Mouse (Mus musculus) forebrain, embryonic 11.5 days (tissue): ENCODE results near the gene Rgs8. TPM values are rescaled to one million over a fixed set of nuclear protein-coding genes. Genes with fewer than 3 reads are reported as not detected.

Source experiments
- ATAC-seq: fragments of 200-750 bp; cut with Nextera tagmentation; replicated peaks from 2 replicates; pipeline ENCODE4 v1.8.0; 2017; ENCODE audit warnings: moderate TSS enrichment; ENCODE audit not compliant: low FRiP score
- DNase-seq: peaks from one replicate; pipeline ENCODE4 v3.0.0-alpha.2; 2017; ENCODE audit warnings: low spot score
- H3K27ac ChIP-seq: fragments of 300-500 bp; sonication (generic); 2 replicates; pipeline ENCODE4 v1.5.1; 2014; ENCODE audit warnings: low read depth, low read length
- H3K27me3 ChIP-seq: fragments of 300-500 bp; sonication (generic); 2 replicates; pipeline ENCODE4 v1.6.1; 2014; ENCODE audit warnings: mild to moderate bottlenecking, low read length, mixed read lengths; ENCODE audit not compliant: control insufficient read depth, insufficient read depth
- H3K36me3 ChIP-seq: fragments of 300-500 bp; sonication (generic); 2 replicates; pipeline ENCODE4 v1.6.1; 2014; ENCODE audit warnings: mild to moderate bottlenecking, low read length, moderate library complexity, mixed read lengths; ENCODE audit not compliant: control insufficient read depth, insufficient read depth
- H3K4me1 ChIP-seq: fragments of 300-500 bp; sonication (generic); replicated peaks from 2 replicates; pipeline ENCODE4 v1.6.1; 2014; ENCODE audit warnings: low read length, mixed read lengths; ENCODE audit not compliant: control insufficient read depth, insufficient read depth
- H3K4me2 ChIP-seq: fragments of 300-500 bp; sonication (generic); 2 replicates; pipeline ENCODE4 v1.6.1; 2014; ENCODE audit warnings: low read depth, mild to moderate bottlenecking, low read length, moderate library complexity, mixed read lengths; ENCODE audit not compliant: severe bottlenecking
- H3K4me3 ChIP-seq: fragments of 300-500 bp; sonication (generic); 2 replicates; pipeline ENCODE4 v1.5.1; 2014; ENCODE audit warnings: low read depth, low read length
- H3K9ac ChIP-seq: fragments of 300-500 bp; sonication (generic); 2 replicates; pipeline ENCODE4 v1.6.1; 2014; ENCODE audit warnings: low read length
- H3K9me3 ChIP-seq: fragments of 300-500 bp; sonication (generic); 2 replicates; pipeline ENCODE4 v1.6.1; 2016; ENCODE audit warnings: low read length, mixed read lengths; ENCODE audit not compliant: control insufficient read depth
- WGBS: fragments of 180-500 bp; shearing (Covaris S2); extraction: QIAGEN DNeasy Blood & Tissue Kit; methylation state at CpG from one replicate; pipeline ENCODE4 v1.1.7; 2014; 5-methylcytosine and 5-hydroxymethylcytosine counted together
- polyA plus RNA-seq: library from polyadenylated mRNA; unstranded; fragments of >200 nt; fragmentation: Nextera tagmentation; extraction: Ambion mirVana; gene quantifications from 2 replicates; pipeline ENCODE4 v1.2.1, GENCODE M21; 2014

Gene Rgs8
- polyA plus RNA-seq: 12.1 and 12.2 TPM in 2 replicates

DNA sequence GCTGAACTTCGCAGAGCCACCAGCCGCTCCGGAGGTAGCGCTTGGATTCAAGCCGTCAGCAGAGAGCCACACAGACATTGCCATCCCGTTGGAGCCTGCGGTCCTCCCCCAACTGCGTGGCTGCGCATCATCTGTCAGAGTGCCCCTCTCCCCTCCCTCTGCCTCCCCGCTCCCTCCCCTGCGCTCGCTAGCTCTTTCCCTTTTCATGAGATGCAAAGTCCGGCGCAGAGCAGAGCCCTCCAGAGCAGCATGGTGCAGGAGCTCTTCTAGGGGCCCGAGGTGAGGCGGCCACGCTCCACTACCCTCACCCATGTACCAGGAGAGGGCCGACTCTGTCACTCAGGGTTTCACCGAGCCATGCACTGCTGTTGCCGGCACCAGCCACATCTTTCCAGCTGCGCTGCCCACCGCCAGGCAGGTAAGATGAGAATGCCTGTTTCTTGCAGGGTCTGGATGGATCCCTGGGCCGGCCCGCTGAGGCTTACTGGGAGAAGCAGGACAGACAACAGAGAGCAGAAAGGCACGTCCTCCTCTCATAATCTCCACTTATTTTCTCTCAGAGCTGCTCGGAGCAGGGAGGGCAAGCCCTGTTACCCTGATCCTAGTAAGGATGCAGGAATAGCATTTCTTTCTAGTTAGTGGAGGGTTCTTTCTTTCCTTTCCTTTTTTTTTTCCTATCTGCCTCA is at the start of gene Rgs8:
Rgs8 (plus strand) TSS at position 88 of the 686 bp plus-strand sequence.
- peak within 1 kb of the TSS; percentile 27 for H3K4me3 ChIP-seq
- under 1% methylated on average over 26 of the region's 26 CpGs for WGBS
- DNase-seq (peak; percentile 83), ATAC-seq (peak; percentile 83)
- H3K4me1 ChIP-seq: peaks cover 14% of the 10 kb centered on the region; the same call in 1 of the 2 replicates
- H3K4me2 ChIP-seq: peak within 1 kb of the TSS; percentile 47
- H3K9me3 ChIP-seq: no peaks in the 10 kb centered on the region
- no peaks in the 10 kb centered on the region; the same call in 1 of the 2 replicates for H3K27me3 ChIP-seq
- peak within 1 kb of the TSS; percentile 42 for H3K9ac ChIP-seq
- no peaks in the 10 kb centered on the region for H3K36me3 ChIP-seq
- H3K27ac ChIP-seq: no peak within 1 kb of the TSS

DNA sequence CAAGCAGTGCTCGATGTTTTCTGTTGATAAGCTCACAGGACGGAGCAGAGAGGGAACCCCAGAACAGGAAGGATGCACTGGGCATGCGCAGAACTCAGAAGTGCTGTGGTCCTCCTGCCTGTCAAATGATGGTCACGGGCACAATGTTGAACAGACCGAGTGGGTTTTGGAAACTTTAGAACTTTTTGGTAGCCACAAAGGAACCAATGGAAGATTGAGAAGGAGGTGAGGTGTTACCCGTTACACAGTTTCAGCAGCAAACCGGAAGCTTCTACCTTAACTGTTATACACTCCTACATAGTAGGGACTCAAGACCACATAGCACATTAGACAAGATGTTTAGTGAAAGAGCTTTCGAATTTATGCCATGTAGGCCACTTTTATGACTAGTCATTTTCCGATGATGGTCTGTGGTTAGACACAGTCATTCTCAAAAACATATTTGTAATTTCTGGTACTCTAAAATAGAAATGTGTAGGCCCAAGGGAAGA is 35.4 kb upstream of the Rgs8 start:
- WGBS: 93% methylated on average over 9 of the region's 9 CpGs
- Histone ChIP-seq H3K27me3 (no peaks in the 10 kb centered on the region), H3K36me3 (no peaks in the 10 kb centered on the region), H3K4me3 (no peak overlapping the region), H3K4me1 (no peaks in the 10 kb centered on the region), H3K27ac (no peak overlapping the region), H3K4me2 (no peak overlapping the region), H3K9ac (no peak overlapping the region), H3K9me3 (no peaks in the 10 kb centered on the region)
- DNase-seq (no peak), ATAC-seq (no peak)

DNA sequence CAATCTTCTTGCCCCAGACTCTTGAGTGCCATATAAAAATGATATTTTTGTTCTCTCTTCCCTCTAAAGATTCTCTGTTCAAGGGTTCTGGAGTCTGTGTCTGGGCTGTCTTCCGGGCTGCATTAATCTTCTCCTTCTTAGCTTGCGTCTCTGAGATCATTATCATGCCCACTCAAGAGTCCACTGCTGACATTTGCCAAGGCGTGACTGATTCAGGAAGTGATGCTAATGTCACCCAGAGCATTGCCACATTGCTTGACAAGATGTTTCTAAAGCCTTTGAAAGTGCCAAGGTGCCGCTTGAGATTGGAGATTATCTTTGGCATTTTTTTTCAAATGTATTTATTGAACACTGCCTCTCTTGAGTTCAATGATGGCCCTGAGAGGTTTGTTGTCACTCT is 29.8 kb upstream of the Rgs8 start:
- DNase-seq (no peak), ATAC-seq (no peak)
- no peak overlapping the region for H3K4me2 ChIP-seq
- H3K4me1 ChIP-seq: no peaks in the 10 kb centered on the region
- WGBS: 88% methylated on average over 4 of the region's 4 CpGs
- no peaks in the 10 kb centered on the region for H3K27me3 ChIP-seq
- no peak overlapping the region for H3K9ac ChIP-seq
- H3K27ac ChIP-seq: no peak overlapping the region
- H3K9me3 ChIP-seq: no peaks in the 10 kb centered on the region
- no peak overlapping the region for H3K4me3 ChIP-seq
- H3K36me3 ChIP-seq: no peaks in the 10 kb centered on the region

DNA sequence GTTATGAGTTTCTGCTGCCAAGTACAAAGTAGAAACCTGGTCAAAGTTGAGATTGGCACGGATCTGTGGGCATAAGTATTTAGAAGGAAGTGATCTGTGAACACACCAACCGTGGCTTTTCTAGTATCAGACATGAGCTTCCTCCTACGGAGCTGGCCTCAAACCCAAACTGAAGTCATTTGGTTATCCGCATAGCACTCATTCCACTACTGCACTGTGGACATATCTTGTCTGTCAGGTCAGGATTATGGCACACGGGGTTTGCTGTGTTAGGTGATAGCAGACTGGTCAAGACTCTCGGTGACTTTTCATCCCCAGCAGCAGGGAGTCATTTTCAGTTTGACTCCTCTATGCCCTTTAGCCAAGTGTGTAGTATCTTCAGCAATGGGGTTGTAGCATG is 20.1 kb upstream of the Rgs8 start:
- no peak for ATAC-seq
- Histone ChIP-seq H3K36me3 (no peaks in the 10 kb centered on the region), H3K27me3 (no peaks in the 10 kb centered on the region), H3K4me3 (no peak overlapping the region), H3K4me1 (no peaks in the 10 kb centered on the region), H3K9ac (no peak overlapping the region), H3K4me2 (no peak overlapping the region), H3K9me3 (no peaks in the 10 kb centered on the region), H3K27ac (no peak overlapping the region)
- WGBS: 88% methylated on average over 6 of the region's 6 CpGs
- DNase-seq: no peak

DNA sequence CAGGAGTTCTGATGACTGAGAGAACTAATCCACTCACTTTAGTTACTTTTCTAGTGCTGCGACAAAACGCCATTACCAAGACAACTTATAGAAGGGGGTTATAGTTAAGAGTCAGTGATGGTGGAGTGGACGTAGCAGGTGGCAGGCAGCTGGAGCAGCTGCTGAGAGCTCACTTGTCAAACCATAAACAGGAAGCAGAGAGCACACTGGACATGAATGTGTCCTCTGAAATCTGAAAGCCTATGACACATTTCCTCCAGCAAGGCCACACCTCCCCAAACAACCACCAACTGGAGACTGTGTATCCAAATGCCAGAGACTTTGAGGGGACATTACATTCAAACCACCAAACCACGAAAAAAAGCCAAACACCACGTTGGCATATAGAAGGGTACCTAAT is 17.8 kb upstream of the Rgs8 start:
- Histone ChIP-seq H3K9me3 (no peaks in the 10 kb centered on the region), H3K4me3 (no peak overlapping the region), H3K27ac (no peak overlapping the region), H3K27me3 (no peaks in the 10 kb centered on the region), H3K36me3 (no peaks in the 10 kb centered on the region), H3K4me2 (no peak overlapping the region), H3K4me1 (no peaks in the 10 kb centered on the region), H3K9ac (no peak overlapping the region)
- 86% methylated on average over 5 of the region's 5 CpGs for WGBS
- no peak for ATAC-seq
- DNase-seq: no peak

DNA sequence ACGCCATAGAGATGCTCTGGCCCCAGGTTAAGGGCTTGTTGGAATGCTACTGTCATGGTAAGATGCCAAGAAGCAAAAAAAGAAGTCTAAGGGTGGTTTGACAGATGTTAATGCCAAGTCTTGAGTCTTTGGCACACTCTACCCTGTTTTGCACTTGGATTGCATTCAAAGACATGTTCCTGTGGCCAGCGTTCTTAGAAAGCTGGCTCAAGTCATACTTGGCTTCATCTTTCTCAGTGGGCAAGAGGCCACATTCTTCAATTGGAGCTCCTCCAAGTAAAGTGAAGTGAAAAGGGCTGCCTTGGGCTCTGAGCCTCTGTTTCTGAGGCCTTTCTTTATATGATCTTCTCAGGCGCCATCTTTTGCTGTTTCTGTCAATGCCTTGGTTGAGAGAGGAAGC is 17.3 kb upstream of the Rgs8 start:
- WGBS: 89% methylated on average over 3 of the region's 3 CpGs

DNA sequence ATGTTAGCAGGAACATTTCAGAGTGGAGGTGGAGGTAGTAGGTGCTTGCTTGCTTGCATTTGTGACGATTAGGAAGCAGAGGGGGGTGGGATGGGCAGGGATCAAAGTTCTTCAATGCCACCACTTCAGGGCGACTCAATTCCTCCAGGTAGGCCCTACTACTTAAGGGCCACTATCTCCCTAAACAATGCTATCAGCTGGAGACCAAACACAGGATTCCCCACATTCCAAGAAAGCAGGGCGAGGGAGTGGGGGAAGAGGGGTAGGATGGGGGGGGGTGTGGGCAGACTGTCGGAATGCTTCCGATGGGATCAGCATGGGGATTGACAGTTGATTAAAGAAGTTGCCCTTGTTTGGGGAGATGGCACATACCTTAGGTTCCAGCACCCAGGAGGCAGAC is 16.0 kb upstream of the Rgs8 start:
- Histone ChIP-seq H3K9ac (no peak overlapping the region), H3K27ac (no peak overlapping the region), H3K4me1 (peaks cover 6% of the 10 kb centered on the region), H3K4me2 (no peak overlapping the region), H3K27me3 (no peaks in the 10 kb centered on the region), H3K36me3 (no peaks in the 10 kb centered on the region), H3K4me3 (no peak overlapping the region), H3K9me3 (no peaks in the 10 kb centered on the region)
- ATAC-seq (no peak), DNase-seq (no peak)
- 70% methylated on average over 5 of the region's 5 CpGs for WGBS

More for the DNA sequence above, 17.3 kb upstream of the Rgs8 start:
- Histone ChIP-seq H3K27me3 (no peaks in the 10 kb centered on the region), H3K4me2 (no peak overlapping the region), H3K36me3 (no peaks in the 10 kb centered on the region), H3K4me3 (no peak overlapping the region), H3K9ac (no peak overlapping the region), H3K4me1 (no peaks in the 10 kb centered on the region), H3K27ac (no peak overlapping the region), H3K9me3 (no peaks in the 10 kb centered on the region)
- DNase-seq (no peak), ATAC-seq (no peak)

DNA sequence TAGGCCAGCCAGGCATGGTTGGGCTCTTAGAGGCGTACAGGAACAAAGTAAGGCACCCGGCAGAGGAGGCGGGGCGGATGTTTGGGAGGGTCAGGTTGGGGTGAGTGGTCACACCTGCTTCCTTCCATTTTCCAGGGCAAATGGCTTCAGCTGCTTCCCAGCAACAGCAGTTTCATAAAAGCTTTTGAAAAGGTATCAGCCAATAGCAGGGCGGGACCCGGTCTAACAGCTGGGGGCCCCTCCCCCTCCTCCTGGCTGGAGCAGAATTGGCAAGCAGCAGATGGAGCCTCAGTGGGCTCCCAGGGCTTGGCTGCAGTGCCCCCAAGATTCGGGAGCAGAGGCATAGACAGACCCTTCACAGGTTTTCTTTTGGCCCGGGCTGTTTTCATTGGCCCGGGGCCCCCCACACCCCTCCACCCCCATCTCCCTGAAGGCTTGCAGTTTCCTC is 11.3 kb upstream of the Rgs8 start:
- 3% methylated on average over 9 of the region's 9 CpGs for WGBS
- Histone ChIP-seq H3K9ac (peak overlapping the region; percentile 50), H3K4me3 (no peak overlapping the region)

More for the DNA sequence above, 11.3 kb upstream of the Rgs8 start:
- DNase-seq (peak; percentile 88), ATAC-seq (peak; percentile 98)
- Histone ChIP-seq H3K4me2 (peak overlapping the region; percentile 37), H3K9me3 (no peaks in the 10 kb centered on the region), H3K27ac (peak overlapping the region; percentile 85), H3K36me3 (no peaks in the 10 kb centered on the region), H3K27me3 (no peaks in the 10 kb centered on the region), H3K4me1 (peaks cover 9% of the 10 kb centered on the region)
